Mouse (Mus musculus): ENCODE results near the gene Oit1. TPM values are rescaled to one million over a fixed set of nuclear protein-coding genes. Genes with fewer than 3 reads are reported as not detected.
A peak's percentile ranks its signal among the peaks of the same experiment; 100 is the strongest.

Gene Oit1
- polyA plus RNA-seq, 1 experiment from 2014 or later = 2.6 TPM

DNA sequence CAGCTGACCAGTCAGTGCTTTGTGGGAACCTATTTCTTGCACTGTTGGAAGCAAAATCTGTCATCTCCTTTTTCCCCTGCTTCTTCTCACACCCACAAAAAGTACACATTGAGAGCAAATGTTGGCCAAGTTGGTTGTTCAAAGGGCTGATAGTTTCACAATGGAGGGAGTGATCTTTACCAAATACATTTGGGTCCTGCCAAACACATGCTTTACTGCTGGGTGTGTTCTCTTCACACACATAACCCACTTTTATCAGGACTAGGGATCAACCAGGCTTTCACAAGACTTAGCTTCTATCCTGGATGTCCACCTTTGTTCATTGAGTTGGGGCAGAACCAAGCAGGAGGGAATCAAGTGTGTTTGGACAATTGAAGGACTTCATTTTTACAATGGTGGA lies 20.0 kb upstream of the Oit1 start:
- Histone ChIP-seq H3K4me1 (ENCODE audit: insufficient read depth, low read depth, low read length) (no peaks in the 10 kb centered on the region), H3K27me3 (replicated peaks; ENCODE audit: insufficient read depth, low read length) (no peaks in the 10 kb centered on the region), H3K4me3 (ENCODE audit: low read depth, low read length) (no peak overlapping the region), H3K27ac (ENCODE audit: low read length) (no peak overlapping the region), H3K36me3 (ENCODE audit: insufficient read depth, low read length) (no peaks in the 10 kb centered on the region), H3K9ac (replicated peaks; ENCODE audit: low read depth) (no peak overlapping the region), H3K4me2 (replicated peaks; ENCODE audit: low read depth, low read length) (no peak overlapping the region), H3K9me3 (ENCODE audit: low read length) (no peaks in the 10 kb centered on the region)
- ATAC-seq (no peak), DNase-seq (ENCODE audit: low spot score) (peak; percentile 6)
- TF ChIP-seq CTCF (IDR thresholded peaks at IDR 0.05) (no peak), EP300 (IDR thresholded peaks at IDR 0.05) (no peak)

DNA sequence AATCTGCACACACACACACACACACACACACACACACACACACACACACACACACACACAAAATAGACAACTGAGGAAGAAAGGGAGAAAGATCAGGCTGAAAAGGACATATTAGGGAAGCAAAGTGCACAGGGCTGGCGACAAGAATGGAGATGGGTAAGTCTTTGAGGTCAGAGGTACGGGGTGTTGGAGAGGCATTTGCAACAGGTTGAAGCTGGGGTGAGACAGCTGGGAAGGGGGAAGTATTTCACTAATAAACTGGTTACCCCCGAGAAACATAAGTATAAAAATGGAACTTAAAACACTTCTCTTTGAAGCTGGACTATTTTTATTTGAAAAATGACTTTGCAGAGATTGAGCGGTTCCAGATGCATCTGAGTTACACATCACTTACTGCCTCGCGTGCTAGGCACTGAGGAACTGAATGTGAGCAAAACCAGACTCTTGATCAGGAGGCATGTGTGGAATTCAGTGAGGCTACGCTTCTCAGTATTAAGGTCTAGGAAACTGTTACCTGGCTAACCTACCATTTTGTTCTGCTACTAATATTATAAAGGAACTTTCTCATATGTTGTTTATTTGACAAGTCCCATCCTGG lies 17.2 kb upstream of the Oit1 start:
- H3K9me3 ChIP-seq (ENCODE audit: low read length) = no peaks in the 10 kb centered on the region
- no peak for ATAC-seq
- DNase-seq (ENCODE audit: low spot score) = no peak
- no peak overlapping the region for H3K4me2 ChIP-seq (replicated peaks; ENCODE audit: low read depth, low read length)
- H3K36me3 ChIP-seq (ENCODE audit: insufficient read depth, low read length) = no peaks in the 10 kb centered on the region
- no peak overlapping the region for H3K9ac ChIP-seq (replicated peaks; ENCODE audit: low read depth)
- H3K4me1 ChIP-seq (ENCODE audit: insufficient read depth, low read depth, low read length) = no peaks in the 10 kb centered on the region
- H3K27ac ChIP-seq (ENCODE audit: low read length) = no peak overlapping the region
- 64% methylated on average over 7 of the region's 7 CpGs for WGBS
- no peak overlapping the region for H3K4me3 ChIP-seq (ENCODE audit: low read depth, low read length)
- H3K27me3 ChIP-seq (replicated peaks; ENCODE audit: insufficient read depth, low read length) = no peaks in the 10 kb centered on the region
- TF ChIP-seq EP300 (IDR thresholded peaks at IDR 0.05) (no peak), CTCF (IDR thresholded peaks at IDR 0.05) (no peak)

DNA sequence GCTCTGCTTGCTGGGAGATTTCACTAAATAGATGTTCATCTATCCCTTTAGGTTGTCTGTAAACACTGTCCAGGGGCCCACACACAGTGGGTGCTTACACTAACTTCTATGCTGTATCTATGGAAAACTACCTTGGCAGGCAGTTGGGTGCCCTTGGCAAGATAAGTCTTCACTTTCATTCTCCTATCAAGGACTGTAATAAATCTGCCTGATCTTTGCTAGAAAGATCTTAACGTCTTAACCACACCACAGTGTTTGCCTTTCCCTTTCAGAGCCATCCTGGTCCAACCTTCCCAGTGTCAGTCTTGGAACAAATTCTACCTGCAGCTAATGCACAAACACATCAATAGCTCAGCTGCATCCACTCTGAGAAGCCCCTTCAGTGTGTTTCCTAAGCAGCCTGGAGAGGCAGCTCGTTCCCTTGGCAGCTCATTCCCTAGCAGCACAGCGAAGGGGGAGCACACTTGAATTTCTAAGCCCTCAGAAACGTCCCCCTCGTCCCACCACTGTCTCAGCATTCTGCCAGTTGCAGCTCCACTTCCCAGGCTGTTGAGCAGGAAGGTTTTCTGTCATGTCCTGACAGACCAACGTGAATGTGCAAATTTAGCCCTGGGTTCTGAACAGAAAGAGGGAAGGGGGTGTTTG lies 13.7 kb upstream of the Oit1 start:
- ATAC-seq (no peak), DNase-seq (ENCODE audit: low spot score) (no peak)
- H3K36me3 ChIP-seq (ENCODE audit: insufficient read depth, low read length) = no peaks in the 10 kb centered on the region
- no peak overlapping the region for H3K9ac ChIP-seq (replicated peaks; ENCODE audit: low read depth)
- no peak overlapping the region for H3K27ac ChIP-seq (ENCODE audit: low read length)
- TF ChIP-seq CTCF (IDR thresholded peaks at IDR 0.05) = no peak
- no peak for TF ChIP-seq EP300 (IDR thresholded peaks at IDR 0.05)
- H3K4me2 ChIP-seq (replicated peaks; ENCODE audit: low read depth, low read length) = no peak overlapping the region
- no peak overlapping the region for H3K4me3 ChIP-seq (ENCODE audit: low read depth, low read length)
- no peaks in the 10 kb centered on the region for H3K9me3 ChIP-seq (ENCODE audit: low read length)
- WGBS = 44% methylated on average over 6 of the region's 6 CpGs
- no peaks in the 10 kb centered on the region for H3K27me3 ChIP-seq (replicated peaks; ENCODE audit: insufficient read depth, low read length)
- H3K4me1 ChIP-seq (ENCODE audit: insufficient read depth, low read depth, low read length) = no peaks in the 10 kb centered on the region

DNA sequence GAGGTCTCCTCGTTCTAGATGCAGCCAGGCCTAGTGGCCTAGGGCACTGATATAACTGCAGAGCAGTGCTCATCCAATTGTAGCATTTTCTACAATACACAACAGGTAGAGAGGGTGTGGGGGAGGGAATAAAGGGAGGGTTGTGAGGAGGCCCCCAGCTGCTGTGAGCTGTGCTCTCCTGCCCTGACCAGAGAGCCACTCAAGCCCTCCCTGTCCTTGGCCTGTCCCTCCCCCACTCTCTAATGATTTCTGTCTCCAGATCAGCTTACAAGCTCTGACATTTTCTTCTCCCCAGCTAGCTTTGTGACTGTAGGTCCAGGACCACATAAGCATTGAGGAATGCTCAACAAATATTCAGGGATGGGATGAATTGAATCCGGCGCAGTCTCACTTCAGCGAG lies 9.2 kb downstream of the Oit1 start:
- Histone ChIP-seq H3K9ac (replicated peaks; ENCODE audit: low read depth) (no peak overlapping the region), H3K9me3 (ENCODE audit: low read length) (no peaks in the 10 kb centered on the region), H3K36me3 (ENCODE audit: insufficient read depth, low read length) (no peaks in the 10 kb centered on the region), H3K27me3 (replicated peaks; ENCODE audit: insufficient read depth, low read length) (no peaks in the 10 kb centered on the region), H3K27ac (ENCODE audit: low read length) (no peak overlapping the region), H3K4me1 (ENCODE audit: insufficient read depth, low read depth, low read length) (no peaks in the 10 kb centered on the region), H3K4me3 (ENCODE audit: low read depth, low read length) (no peak overlapping the region), H3K4me2 (replicated peaks; ENCODE audit: low read depth, low read length) (no peak overlapping the region)
- 84% methylated on average over 4 of the region's 4 CpGs for WGBS
- ATAC-seq (no peak), DNase-seq (ENCODE audit: low spot score) (no peak)
- no peak for TF ChIP-seq EP300 (IDR thresholded peaks at IDR 0.05)
- TF ChIP-seq CTCF (IDR thresholded peaks at IDR 0.05) = no peak

DNA sequence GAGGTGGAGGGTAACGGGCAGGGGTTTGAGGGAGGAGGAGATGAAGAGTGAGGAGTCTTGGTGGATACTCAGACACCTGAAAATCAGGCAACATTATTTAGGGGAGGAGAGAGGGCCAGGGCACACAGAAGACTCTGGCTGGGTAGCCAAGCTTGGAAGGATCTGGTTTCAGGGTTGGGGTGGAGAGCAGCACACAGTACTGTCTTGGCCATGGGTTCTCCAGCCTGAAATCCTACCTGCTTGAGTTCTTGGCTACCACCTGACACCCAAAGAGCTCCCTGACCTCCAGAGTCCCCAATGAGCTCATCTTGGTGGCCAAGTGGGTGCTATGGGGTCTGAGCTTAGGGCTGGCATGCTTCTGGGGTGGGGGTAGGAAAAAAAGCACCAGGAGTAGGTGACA lies 9.7 kb downstream of the Oit1 start:
- DNase-seq (ENCODE audit: low spot score) = no peak
- Histone ChIP-seq H3K27me3 (replicated peaks; ENCODE audit: insufficient read depth, low read length) (no peaks in the 10 kb centered on the region), H3K4me1 (ENCODE audit: insufficient read depth, low read depth, low read length) (no peaks in the 10 kb centered on the region), H3K9me3 (ENCODE audit: low read length) (no peaks in the 10 kb centered on the region), H3K27ac (ENCODE audit: low read length) (no peak overlapping the region), H3K4me2 (replicated peaks; ENCODE audit: low read depth, low read length) (no peak overlapping the region), H3K36me3 (ENCODE audit: insufficient read depth, low read length) (no peaks in the 10 kb centered on the region), H3K4me3 (ENCODE audit: low read depth, low read length) (no peak overlapping the region), H3K9ac (replicated peaks; ENCODE audit: low read depth) (no peak overlapping the region)
- 95% methylated on average over 1 of the region's 1 CpGs for WGBS
- TF ChIP-seq CTCF (IDR thresholded peaks at IDR 0.05) (no peak), EP300 (IDR thresholded peaks at IDR 0.05) (no peak)
- no peak for ATAC-seq

DNA sequence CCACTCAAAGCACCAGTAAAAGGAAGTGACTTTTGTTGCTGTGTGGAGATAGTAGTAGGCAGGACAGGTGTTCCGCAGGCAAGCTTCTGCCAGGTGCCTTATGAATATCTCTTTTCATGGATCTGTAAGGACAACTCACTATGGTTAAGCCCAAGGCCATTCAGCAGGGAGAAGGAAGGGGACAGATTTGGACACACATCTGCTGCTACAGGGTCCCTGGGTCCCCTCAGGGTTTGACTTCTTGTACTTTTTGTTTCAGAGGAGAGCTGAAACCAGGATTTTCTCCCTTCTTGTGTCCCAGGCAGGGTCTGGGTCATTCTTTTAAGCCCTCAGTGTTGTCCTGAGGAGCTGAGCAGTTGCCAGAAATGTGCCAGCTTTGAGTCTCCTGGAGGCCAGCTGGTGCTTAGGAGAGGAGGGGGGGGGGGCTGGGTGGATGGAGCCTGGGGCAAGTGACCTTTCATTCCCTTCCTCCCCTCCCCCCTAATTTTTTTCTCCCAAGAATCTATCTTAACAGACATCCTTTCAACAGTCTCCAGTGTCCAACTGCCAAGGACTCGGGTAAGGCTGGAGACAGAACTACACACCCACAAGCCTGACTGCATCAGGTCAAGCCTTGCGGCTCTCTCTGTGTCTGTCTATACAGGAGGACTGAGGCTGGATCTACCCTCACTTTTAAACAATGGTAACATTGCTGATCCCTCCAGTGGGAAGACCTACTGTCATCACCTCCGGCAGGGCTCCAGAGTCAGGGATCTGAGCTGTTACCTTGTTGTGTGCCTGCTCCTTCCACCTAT lies 10.6 kb downstream of the Oit1 start:
- no peak for TF ChIP-seq EP300 (IDR thresholded peaks at IDR 0.05)
- TF ChIP-seq CTCF (IDR thresholded peaks at IDR 0.05) = no peak
- no peaks in the 10 kb centered on the region for H3K4me1 ChIP-seq (ENCODE audit: insufficient read depth, low read depth, low read length)
- no peak overlapping the region for H3K9ac ChIP-seq (replicated peaks; ENCODE audit: low read depth)
- H3K4me3 ChIP-seq (ENCODE audit: low read depth, low read length) = no peak overlapping the region
- no peaks in the 10 kb centered on the region for H3K9me3 ChIP-seq (ENCODE audit: low read length)
- 42% methylated on average over 4 of the region's 4 CpGs for WGBS
- H3K4me2 ChIP-seq (replicated peaks; ENCODE audit: low read depth, low read length) = no peak overlapping the region
- no peak overlapping the region for H3K27ac ChIP-seq (ENCODE audit: low read length)
- DNase-seq (ENCODE audit: low spot score) (no peak), ATAC-seq (no peak)
- H3K27me3 ChIP-seq (replicated peaks; ENCODE audit: insufficient read depth, low read length) = no peaks in the 10 kb centered on the region
- no peaks in the 10 kb centered on the region for H3K36me3 ChIP-seq (ENCODE audit: insufficient read depth, low read length)
